Mouse (Mus musculus) gonadal fat pad, adult 2 months (tissue): ENCODE results near the gene Ncapg2. TPM values are rescaled to one million over a fixed set of nuclear protein-coding genes. Genes with fewer than 3 reads are reported as not detected.

ENCODE experiments used
- DNase-seq: peaks from one replicate; pipeline ENCODE4 v3.0.0-alpha.2; 2012; ENCODE audit warnings: low read depth
- polyA plus RNA-seq: library from polyadenylated mRNA; depleted of rRNA; stranded (reverse); fragments of >200 nt; gene quantifications from 2 replicates; pipeline ENCODE4 v1.2.3, GENCODE M21; 2012

Ncapg2 gene
- polyA plus RNA-seq, 1 experiment: 1.7 TPM

DNA sequence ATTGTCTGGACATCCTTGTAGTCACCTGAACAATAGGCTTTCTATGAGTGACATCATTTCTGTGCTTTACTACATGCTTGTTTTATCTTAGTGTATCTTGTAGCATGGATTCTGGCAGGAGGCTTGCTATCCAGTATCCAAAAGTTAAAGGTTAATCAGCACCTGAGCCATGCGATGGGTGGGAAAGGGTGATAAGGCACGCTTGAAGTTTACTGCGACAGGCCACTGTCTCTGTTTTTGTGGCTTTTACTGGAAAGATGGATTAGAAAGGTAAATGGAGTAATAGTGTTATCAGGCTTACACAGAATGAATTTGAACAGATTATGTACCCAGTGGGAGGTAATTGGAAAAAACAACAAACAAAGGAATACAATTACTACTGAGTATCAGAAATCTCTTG lies 37.0 kb downstream of the Ncapg2 start:
- DNase-seq: no peak

DNA sequence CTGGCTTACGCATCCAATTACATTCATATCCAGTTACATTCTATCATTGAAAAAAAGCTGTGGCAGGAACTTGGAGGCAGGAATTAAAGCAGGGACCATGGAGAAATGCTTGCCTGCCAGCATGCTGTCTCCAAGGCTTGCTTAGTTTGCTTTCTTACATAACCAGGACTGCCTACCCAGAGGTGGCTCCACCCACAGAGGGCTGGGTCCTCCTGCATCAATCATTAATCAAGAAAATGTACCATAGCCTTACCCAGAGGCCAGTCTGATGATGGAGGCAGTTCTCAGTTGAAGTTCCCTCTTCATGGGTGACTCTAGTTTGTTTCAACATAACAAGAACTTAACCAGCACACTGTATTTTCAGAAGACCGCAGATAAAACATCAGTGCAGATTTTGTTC lies 44.3 kb downstream of the Ncapg2 start:
- DNase-seq: no peak

DNA sequence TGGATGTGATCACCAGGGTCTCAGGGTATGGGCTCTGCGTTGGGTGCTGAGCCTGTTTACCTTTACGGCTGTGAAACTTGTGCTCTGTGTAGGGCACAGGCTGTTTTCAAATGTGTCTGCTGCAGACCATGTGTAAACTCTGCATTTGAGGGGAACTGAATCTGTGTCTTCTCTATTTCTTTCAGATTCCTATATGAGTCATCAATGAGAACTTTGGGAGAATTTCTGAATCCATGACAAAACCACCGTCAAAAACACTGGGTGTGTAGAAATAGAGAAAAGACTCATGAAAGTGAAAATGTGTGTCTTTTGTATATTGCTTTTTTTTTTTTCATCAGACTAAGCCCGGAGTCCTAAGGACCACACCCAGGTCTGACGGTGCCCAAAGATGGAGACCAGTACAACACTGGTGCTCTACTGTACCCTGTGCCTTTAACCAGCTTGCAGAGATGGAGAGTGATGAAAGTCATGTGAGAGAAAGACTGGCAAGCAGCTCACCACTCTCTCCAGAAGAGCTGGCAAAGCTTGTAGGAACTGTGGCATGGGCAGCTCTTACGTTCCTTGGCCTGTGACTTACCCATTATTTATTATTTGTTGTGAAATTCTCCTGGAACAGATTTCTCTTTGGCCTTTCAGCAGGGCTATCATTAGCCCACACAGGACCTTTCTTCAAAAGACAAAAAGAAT lies 55.3 kb downstream of the Ncapg2 start:
- no peak for DNase-seq

- DNase-seq: no peak
These were observed 61.8 kb downstream of the Ncapg2 start for GRCm38 (mm10) chr12:116467030-116467429.

DNA sequence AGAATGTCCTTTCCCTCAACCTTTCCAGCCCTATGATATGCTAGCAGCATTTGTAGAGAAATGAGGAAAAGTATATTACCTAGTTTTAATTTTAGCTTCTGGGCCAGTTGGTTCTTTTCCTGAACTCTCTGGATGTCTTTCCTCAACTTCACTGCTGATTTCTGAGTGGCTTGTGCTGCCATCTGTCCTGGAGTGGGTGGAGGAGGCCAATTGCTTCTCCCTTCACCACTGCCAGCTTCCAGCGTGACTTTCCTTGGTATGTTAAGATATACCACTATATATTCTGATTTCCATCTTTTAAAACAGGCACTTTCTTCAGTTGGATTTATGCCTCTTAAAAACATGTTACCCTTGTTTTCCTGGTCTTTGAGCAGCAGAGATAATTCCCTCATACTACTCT lies 63.1 kb downstream of the Ncapg2 start:
- no peak for DNase-seq

DNA sequence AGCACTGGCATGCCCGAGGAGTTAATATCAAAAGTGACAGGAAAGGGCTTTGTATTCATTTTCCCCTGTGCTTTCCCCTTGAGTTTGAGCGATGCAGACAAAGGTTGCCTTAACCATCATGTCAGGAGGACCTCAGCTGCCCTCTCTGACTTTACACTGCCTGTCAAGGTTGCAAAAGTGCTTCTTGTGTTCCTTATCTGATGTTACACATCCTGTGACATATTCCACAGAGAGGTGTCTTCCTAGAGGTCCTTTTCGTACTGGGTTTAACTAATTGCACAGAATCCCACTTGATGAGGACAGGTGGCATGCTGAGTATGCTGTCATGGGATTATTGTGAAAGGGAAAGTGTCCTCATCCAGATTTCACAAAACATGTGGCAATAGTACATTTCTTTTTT lies 63.9 kb downstream of the Ncapg2 start:
- no peak for DNase-seq

DNA sequence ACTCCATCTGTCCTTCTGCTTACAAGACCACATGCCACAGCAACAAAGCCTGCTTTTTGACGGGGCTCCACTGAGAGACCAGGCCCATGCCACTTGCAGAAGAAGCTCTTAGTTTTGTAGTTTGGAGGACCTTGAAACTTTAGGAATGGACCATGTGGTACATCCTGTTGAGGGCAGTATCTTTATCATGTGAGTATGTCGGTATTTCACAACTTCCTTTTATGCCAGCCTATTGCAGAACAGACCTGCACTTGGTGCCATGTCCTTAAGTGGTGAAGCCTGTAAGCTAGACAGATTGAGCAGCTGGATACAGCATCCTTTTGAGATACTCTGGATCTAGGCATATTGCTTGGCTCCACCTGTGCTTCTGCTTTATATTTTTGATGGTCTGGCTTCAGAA lies 68.1 kb downstream of the Ncapg2 start:
- no peak for DNase-seq

DNA sequence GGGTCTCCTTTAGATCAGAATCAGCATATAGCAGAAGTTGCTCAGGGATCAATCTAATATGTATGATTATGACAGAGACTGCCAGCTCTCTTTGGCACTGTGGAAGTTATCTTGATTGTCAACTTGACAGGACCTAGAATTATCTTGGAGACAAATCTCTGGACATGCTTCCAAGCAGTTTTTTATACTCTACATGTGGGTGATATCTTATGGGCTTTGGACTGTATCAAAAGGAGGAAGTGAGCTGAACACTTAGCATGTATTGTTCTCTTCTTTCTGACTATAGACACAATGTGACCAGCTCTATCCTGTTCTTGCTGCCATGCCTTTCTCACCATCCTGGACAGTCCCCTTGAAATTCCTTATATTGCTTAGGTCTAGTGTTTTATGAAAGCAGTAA lies 68.6 kb downstream of the Ncapg2 start:
- no peak for DNase-seq

DNA sequence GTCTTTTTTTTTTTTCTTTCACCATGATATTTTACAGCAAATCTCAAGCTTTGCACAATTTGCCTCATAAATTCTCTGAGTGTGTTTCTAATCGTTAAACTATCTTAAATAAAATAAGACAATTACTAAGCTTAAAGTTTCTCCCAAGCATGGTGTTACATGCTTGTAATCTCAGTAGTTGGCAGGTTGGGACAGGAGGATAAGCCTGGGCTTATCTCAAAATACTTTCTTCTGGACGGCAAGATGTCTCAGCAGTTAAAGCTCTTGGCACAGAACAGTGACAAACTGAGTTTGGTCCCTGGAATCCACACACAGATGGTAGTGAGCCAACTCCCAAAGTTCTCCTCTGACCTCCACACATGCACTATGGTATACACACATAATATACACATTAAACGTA lies 69.5 kb downstream of the Ncapg2 start:
- DNase-seq: no peak

GRCm38 (mm10) chr12:116478771-116479170 lies 73.6 kb downstream of the Ncapg2 start:
- DNase-seq: no peak

DNA sequence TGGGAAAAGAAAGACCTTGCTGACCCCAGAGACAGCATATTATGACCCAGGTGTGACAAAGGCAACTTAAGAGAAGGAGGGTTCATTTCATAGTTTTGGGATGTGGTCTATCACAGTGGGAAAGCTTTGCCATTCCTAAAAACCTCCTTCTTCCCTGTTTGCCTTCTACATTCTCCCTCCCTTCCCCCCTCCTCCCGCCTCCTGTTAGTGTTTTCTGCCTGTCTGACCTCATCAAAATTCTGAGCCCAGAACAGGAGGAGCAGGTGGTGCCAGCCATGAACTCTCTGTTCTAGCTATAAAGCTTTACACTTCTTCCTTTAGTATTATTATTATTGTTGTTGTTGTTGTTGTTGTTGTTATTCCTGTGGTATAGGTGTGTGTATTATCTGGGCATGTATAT lies 76.7 kb downstream of the Ncapg2 start:
- DNase-seq: no peak

- DNase-seq: no peak
These were observed 78.4 kb downstream of the Ncapg2 start for GRCm38 (mm10) chr12:116483581-116483980.

DNA sequence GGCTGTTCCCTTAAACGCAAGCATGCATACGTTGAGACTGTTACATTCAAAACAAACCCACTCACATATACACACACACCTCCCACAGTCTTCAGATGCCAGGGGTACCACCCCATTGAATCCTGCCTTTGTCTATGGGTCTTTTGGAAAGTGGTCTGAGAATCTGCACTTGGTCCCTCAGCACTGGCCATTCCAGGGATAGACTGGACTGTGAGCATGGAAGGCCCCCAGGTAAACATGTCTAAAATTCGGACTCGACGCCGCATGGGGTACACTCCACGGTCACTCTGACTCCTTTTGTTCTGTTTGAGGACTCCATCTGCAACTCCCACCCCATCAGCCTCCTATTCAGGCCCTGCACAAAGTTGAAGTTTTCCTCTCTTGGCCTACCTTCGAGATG lies 79.8 kb downstream of the Ncapg2 start:
- DNase-seq: no peak

- DNase-seq: no peak
These were observed 80.6 kb downstream of the Ncapg2 start, which contains the start of gene Ptprn2 for GRCm38 (mm10) chr12:116485591-116486403. Gene Ptprn2 (plus strand): TSS chr12:116485720.

DNA sequence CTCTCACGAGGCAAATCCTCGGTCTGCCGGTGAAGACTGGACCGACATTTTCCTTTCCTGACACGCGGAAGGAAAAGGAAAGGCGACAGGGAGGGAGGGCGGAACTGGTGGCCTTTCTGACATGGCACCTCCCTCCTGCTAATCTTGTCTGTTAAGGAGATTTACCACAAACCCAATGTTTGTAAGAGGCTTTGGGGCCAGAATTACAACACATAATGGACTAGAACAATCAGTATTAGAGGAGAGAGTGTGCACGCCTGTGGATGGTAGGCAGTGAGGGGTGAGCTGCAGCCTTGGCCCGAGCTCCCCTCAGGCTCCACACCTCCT lies 81.2 kb downstream of the Ncapg2 start:
- DNase-seq: no peak

- no peak for DNase-seq
These were observed 83.6 kb downstream of the Ncapg2 start for GRCm38 (mm10) chr12:116488836-116489235.

GRCm38 (mm10) chr12:116490575-116491356 lies 85.6 kb downstream of the Ncapg2 start:
- no peak for DNase-seq

DNA sequence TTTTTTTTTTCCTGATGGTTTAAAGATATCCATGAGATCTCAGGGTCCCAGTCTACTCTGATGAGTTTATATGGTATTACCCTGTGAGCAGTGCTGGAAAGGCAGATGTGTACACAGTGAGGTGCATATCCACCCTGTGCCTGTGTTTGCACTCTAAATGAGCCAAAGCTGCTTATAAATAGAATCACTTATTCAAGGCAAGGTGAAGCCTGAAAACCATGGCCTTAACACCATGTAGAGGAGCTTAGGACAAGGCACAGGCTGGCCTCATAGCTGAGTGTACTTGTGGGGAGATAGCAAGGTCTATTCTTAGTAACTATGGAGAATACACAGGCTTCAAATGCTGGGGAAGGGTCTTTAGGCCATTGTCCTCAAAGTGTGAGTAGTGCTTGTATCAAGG lies 93.5 kb downstream of the Ncapg2 start:
- DNase-seq: no peak

GRCm38 (mm10) chr12:116500652-116501051 lies 95.5 kb downstream of the Ncapg2 start:
- no peak for DNase-seq

GRCm38 (mm10) chr12:116512482-116512881 lies 107.3 kb downstream of the Ncapg2 start:
- DNase-seq: no peak
